Mouse (Mus musculus) testis, adult 2 months (tissue): ENCODE measurements at regions not wholly inside any gene's neighbourhood (a gene's known extent, or its start where the extent isn't known, plus 50 kb on each side); places are given as distances from the start of the nearest gene placed in this dataset.

Source experiments
- CTCF ChIP-seq: fragments of 200-500 bp; IDR thresholded peaks from 2 replicates; pipeline ENCODE4 v1.5.1; 2012; ENCODE audit warnings: low read depth, mild to moderate bottlenecking, inconsistent platforms, low read length, moderate library complexity; ENCODE audit not compliant: control insufficient read depth, insufficient read depth, insufficient replicate concordance
- POLR2A ChIP-seq: fragments of 200-500 bp; IDR thresholded peaks from 2 replicates; pipeline ENCODE4 v1.6.1; 2012; ENCODE audit warnings: low read depth, mild to moderate bottlenecking, inconsistent platforms, low read length, moderate library complexity; ENCODE audit not compliant: control insufficient read depth

DNA sequence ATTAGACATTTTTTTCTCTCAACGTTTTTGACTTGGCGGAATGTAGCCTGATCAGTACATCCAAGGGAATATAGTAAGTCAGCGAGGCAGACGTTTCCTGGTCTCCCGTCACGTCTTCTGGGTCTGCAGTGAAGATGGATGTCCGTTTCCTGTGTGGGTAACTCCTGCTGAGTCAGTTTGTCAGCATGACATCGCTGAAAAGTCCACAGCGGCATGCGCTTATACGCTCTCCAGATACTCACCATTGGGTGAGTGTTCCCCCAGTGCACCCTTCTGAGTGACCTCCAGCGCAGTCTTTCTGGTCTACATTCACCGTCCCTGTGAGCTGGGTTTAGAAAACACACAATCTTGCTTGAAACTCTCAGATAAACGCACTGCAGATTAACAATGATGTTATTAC lies 58.5 kb upstream of the Klf6 start:
- TF ChIP-seq CTCF (no peak), POLR2A (no peak)
